Mouse (Mus musculus) E14TG2a.4 (cell line): Measurements from ENCODE around the gene Tnni2.

ENCODE experiments used
- H3K27me3 ChIP-seq: 2 replicates; pipeline ENCODE4 v1.6.1; 2014; ENCODE audit warnings: low read length, control low read depth; ENCODE audit not compliant: insufficient read depth
- H3K36me3 ChIP-seq: 2 replicates; pipeline ENCODE4 v1.6.1; 2014; ENCODE audit warnings: low read length, control low read depth; ENCODE audit not compliant: insufficient read depth
- H3K4me1 ChIP-seq: replicated peaks from 2 replicates; pipeline ENCODE4 v1.6.1; 2014; ENCODE audit warnings: low read depth, low read length, control low read depth
- H3K4me3 ChIP-seq: replicated peaks from 2 replicates; pipeline ENCODE4 v1.5.1; 2014; ENCODE audit warnings: mild to moderate bottlenecking, low read length
- H3K9me3 ChIP-seq: 2 replicates; pipeline ENCODE4 v1.6.1; 2014; ENCODE audit warnings: low read length, control low read depth
- CTCF ChIP-seq: conservative IDR thresholded peaks from 2 replicates; pipeline ENCODE4 v1.5.1; 2014; ENCODE audit warnings: low read length
- NANOG ChIP-seq: IDR thresholded peaks from 2 replicates; pipeline ENCODE4 v1.6.1; 2014; ENCODE audit warnings: borderline replicate concordance, low read length, mixed read lengths
- POU5F1 ChIP-seq: IDR thresholded peaks from 2 replicates; pipeline ENCODE4 v1.6.1; 2014; ENCODE audit warnings: low read length, borderline replicate concordance

Gene Tnni2

DNA sequence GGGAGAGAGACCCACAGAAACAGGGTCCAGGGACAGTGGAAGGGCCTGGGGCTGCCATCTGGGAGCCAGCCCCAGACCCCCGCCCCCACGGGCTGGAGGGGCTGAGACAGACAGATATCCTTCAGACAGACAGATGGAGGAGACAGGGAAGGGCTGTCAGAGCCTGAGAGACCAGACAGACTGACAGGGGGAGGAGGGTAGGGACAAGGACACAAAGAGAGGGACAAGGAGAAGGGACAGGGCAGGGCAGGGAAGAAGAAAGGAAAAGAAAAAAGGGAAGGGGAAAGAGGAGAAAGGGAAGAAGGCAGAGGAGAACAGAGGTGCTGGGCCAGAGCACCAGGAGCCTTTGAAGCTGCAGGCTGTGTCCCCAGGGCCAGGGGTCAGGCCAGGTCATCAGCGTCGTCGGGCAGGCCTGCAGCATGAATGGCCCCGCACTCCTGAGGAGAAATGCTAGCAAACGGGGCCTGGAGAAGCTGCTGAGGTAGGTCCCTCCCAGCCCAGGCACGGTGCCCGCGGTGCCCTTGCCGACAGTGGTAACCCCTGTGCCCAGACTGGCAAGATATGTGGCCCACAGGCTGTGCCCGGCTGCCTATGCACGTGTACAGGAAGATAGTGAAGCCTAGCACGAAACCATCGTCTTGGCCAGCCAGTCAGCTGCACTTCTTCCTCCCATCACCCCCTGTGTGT, 30.4 kb downstream of the Tnni2 start:
- no peak overlapping the region for H3K4me3 ChIP-seq
- TF ChIP-seq CTCF (no peak), POU5F1 (no peak), NANOG (no peak)

DNA sequence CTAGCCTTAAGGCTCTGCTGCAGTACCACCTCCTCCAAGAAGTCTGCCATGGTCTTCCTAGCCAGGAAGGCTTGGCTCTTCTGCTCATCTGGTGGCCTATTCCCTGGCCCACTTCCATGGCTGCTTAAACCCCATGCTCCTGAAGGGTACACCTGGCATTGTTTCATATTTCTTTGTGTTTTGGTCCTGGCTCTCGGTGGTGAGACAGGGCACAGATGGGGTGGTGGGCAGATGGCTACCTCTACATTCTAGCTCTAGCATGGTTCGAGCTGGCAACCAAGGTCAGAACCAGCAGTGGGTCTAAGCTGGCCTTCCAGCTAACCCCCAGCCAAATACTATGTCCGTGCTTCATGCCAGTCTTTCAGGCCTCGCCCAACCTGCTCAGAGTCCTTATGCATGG, 31.3 kb downstream of the Tnni2 start:
- peaks cover 48% of the 10 kb centered on the region for H3K27me3 ChIP-seq
- no peak for TF ChIP-seq POU5F1
- TF ChIP-seq NANOG: no peak
- TF ChIP-seq CTCF: no peak
- no peaks in the 10 kb centered on the region for H3K4me1 ChIP-seq
- H3K4me3 ChIP-seq: no peak overlapping the region
- H3K9me3 ChIP-seq: no peaks in the 10 kb centered on the region
- no peaks in the 10 kb centered on the region for H3K36me3 ChIP-seq

More for the DNA sequence above, 30.4 kb downstream of the Tnni2 start:
- no peaks in the 10 kb centered on the region for H3K4me1 ChIP-seq
- H3K36me3 ChIP-seq: no peaks in the 10 kb centered on the region
- no peaks in the 10 kb centered on the region for H3K9me3 ChIP-seq
- peaks cover 39% of the 10 kb centered on the region for H3K27me3 ChIP-seq

DNA sequence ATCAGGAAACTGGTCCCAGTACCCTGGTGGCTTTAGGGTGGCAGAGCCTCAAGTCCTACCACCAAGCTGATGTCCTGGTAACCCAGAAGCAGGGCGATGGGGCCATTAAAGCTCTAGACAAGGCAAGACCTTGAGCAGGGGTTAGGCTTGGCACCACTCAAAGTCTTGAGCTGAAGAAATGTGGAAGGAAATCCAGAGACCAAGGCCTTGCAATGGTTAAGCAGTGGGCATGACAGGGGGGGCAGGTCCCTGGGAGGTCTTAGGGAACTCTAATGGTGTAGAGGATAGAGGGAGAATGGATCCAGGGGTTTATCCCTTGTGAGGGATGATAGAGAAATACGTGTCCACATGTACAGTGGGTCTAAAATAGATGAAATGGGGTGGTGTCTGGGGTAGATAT, 31.9 kb downstream of the Tnni2 start:
- no peak for TF ChIP-seq NANOG
- TF ChIP-seq CTCF: no peak
- no peak for TF ChIP-seq POU5F1
- Histone ChIP-seq H3K27me3 (peaks cover 53% of the 10 kb centered on the region), H3K4me3 (no peak overlapping the region), H3K9me3 (no peaks in the 10 kb centered on the region), H3K36me3 (no peaks in the 10 kb centered on the region), H3K4me1 (no peaks in the 10 kb centered on the region)

DNA sequence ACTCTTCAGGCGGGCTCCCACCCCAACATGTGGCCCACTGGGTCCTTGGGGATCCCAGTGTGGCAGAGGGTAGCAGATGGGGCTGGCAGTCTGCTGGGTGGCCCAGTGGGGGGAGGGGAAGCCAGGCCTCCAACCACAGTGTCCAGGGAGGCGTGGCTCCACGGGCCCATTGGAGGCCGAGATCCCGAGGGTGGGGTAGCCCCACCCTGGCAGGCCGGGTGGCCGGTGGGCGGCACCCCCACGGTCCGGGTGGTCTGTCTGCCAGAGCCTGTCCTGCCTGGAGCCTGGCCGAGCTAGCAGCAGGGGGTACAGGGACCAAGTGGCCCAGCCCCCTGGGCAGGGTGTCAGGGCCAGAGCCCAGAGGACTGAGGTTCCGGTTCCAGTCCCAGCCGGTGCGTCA, 33.2 kb downstream of the Tnni2 start:
- Histone ChIP-seq H3K27me3 (peaks cover 62% of the 10 kb centered on the region), H3K36me3 (no peaks in the 10 kb centered on the region), H3K4me1 (no peaks in the 10 kb centered on the region), H3K4me3 (no peak overlapping the region), H3K9me3 (no peaks in the 10 kb centered on the region)
- no peak for TF ChIP-seq POU5F1
- no peak for TF ChIP-seq NANOG
- no peak for TF ChIP-seq CTCF

DNA sequence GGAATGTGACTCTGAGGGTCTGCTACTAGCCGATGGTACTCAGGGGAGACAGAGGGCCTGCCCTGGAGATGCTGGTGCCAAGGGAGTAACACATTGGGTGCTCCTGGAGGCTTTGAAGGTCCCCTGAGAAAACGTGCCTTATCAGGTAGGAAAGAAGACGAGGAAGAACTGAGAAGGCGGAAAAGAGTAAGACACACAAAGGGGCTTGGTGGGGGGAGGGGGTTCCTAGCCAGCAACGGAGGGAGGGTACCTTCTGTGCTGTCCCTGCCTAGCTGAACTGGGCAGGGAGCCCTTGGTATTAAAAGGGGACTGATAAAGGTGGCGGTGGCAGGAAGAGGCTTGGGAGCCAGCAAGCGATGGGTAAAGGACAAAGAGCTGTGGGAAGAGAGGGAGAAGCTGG, 34.0 kb downstream of the Tnni2 start:
- Histone ChIP-seq H3K4me3 (no peak overlapping the region), H3K4me1 (peaks cover under 1% of the 10 kb centered on the region; the same call in 1 of the 2 replicates), H3K9me3 (no peaks in the 10 kb centered on the region), H3K36me3 (no peaks in the 10 kb centered on the region), H3K27me3 (peaks cover 65% of the 10 kb centered on the region)
- TF ChIP-seq NANOG: no peak
- TF ChIP-seq CTCF: no peak
- no peak for TF ChIP-seq POU5F1

DNA sequence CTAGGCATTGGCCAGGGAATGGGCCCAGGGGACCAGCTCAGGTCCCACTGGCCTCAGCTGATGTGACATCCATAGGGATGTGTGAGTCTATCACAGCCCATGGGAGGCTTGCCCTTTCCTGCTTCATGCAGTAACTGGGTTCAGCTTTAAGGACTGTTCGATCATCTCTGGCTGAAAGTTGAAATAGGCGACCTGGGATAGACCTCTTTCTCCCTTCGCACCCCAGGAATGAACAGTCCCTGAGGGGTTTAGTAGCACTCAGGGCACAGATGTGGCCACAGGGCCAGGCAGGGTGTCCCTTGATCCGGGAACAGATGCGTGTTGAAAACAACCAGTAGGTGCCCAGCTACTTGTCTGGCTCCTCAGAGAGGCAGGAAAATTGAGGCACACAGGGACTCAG, 34.7 kb downstream of the Tnni2 start:
- Histone ChIP-seq H3K4me3 (no peak overlapping the region), H3K36me3 (no peaks in the 10 kb centered on the region), H3K27me3 (peaks cover 65% of the 10 kb centered on the region), H3K9me3 (no peaks in the 10 kb centered on the region), H3K4me1 (peaks cover 7% of the 10 kb centered on the region)
- TF ChIP-seq POU5F1 (no peak), CTCF (no peak), NANOG (no peak)

DNA sequence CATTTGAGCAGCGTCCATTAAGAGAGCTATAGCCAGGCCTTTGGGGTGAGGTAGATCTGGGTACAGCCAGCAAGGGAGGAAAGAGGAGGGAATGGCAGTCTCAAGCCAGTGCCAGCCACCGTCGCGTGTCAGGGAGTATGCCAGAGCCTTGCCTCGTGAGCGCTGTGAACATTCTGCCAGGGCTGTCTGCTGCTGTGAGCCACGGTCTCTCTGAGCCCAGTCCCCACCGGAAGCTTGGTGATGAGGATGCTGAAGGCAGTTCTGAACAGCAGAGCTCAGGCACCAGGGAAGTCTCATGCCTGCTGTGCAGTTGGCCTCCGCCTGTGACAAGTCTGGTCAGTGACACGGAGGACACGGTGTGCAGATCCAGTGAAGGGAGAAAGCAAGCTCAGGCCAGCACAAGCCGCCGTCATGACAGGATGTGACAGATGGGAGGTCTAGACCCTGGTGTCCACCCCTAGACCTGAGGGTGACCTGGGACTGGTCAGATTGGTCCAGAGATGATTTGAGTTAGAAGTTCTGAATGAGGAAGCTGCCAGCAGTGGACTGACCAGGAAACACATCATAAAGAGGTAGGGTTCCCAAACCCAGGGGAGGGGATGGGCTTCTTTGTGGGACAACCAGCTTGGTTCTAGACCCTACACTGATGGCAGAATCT, 35.3 kb downstream of the Tnni2 start:
- H3K4me1 ChIP-seq: peaks cover 12% of the 10 kb centered on the region
- no peaks in the 10 kb centered on the region for H3K9me3 ChIP-seq
- H3K27me3 ChIP-seq: peaks cover 65% of the 10 kb centered on the region
- no peaks in the 10 kb centered on the region for H3K36me3 ChIP-seq
- no peak overlapping the region for H3K4me3 ChIP-seq
- no peak for TF ChIP-seq NANOG
- TF ChIP-seq POU5F1: no peak
- TF ChIP-seq CTCF: no peak

DNA sequence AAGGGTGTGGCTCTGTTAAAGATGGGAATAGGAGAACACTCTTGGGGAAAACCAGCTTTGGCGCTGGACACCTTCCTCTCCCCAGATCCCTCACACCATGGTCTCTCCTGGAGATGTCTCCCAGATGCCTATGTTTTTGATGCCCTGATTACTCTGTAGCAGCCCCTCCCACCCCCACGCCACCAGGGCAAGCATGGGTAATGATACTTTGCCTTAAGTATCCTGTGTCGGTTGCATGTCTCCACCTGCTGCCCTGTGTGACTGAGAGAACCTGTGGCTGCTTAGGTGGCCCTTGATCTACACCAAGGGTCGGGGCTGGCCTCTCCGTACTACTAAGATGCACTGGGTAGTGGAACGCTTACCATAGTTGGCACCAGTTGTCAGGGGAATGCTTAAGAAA, 36.4 kb downstream of the Tnni2 start:
- H3K4me3 ChIP-seq: no peak overlapping the region
- peaks cover 17% of the 10 kb centered on the region for H3K4me1 ChIP-seq
- H3K9me3 ChIP-seq: no peaks in the 10 kb centered on the region
- H3K27me3 ChIP-seq: peaks cover 72% of the 10 kb centered on the region
- TF ChIP-seq POU5F1: no peak
- no peak for TF ChIP-seq NANOG
- no peak for TF ChIP-seq CTCF
- no peaks in the 10 kb centered on the region for H3K36me3 ChIP-seq

DNA sequence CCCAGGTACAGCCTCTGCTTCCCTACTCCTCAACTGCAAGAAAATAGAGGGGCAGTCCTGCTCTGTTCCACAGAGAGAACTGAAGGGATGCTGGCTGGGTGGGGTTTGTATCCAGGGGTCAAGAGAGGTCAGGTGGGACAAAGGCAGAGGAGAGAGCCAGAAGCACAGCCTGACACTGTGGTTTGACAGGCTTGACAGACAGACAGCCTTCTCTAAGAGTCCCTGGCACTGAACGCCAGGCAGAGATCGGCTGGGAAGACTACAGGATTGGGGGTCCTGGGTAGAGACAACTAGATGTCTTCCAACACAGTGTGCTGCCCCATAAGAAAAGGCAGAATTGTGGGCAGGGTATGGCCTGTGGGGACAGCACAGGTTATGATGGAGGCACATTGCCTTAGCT, 37.0 kb downstream of the Tnni2 start:
- H3K27me3 ChIP-seq: peaks cover 78% of the 10 kb centered on the region
- H3K4me3 ChIP-seq: no peak overlapping the region
- peaks cover 22% of the 10 kb centered on the region for H3K4me1 ChIP-seq
- H3K9me3 ChIP-seq: no peaks in the 10 kb centered on the region
- TF ChIP-seq POU5F1: no peak
- no peak for TF ChIP-seq CTCF
- no peaks in the 10 kb centered on the region for H3K36me3 ChIP-seq
